Mouse (Mus musculus): ENCODE data around the gene Gm6526.
"Not testable (repeated sequence)": the region's sequence is repeated elsewhere in the genome, so short reads cannot be mapped to it uniquely, and the experiment has no call there.

DNA sequence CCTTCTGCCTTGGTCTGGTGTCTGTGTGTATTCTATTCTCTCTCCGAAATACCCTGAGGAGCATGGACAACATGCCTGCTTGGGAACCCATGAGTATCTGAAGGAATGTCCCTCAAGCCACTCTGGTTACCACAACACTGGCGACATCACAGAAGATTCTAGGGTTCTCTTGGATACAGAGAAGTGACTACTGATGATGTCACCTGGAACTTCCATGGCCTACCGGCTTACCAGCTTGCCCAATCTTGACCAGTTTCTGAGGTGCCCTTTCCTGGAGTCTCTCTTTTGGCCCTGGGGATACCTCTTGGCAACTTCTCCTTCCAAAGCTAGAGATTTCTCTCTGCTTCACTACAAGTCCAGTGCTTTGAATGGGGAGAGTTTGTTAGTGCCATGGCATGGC is 37.0 kb downstream of the Gm6526 start, which contains the start of gene Gm8180:
- TF ChIP-seq POLR2A (IDR thresholded peaks at IDR 0.05; ENCODE audit: low read depth, low read length); CTCF (IDR thresholded peaks at IDR 0.05; ENCODE audit: extremely low read depth, insufficient read depth, insufficient read length, insufficient replicate concordance): not testable (repeated sequence)

Data from spleen, adult 2 months (tissue).